Mouse (Mus musculus): Measurements from ENCODE around the gene Kalrn. TPM values are rescaled to one million over a fixed set of nuclear protein-coding genes. Genes with fewer than 3 reads are reported as not detected.

The Kalrn gene
- total RNA-seq, 2 experiments from 2014 or later: 478 to 544 TPM

DNA sequence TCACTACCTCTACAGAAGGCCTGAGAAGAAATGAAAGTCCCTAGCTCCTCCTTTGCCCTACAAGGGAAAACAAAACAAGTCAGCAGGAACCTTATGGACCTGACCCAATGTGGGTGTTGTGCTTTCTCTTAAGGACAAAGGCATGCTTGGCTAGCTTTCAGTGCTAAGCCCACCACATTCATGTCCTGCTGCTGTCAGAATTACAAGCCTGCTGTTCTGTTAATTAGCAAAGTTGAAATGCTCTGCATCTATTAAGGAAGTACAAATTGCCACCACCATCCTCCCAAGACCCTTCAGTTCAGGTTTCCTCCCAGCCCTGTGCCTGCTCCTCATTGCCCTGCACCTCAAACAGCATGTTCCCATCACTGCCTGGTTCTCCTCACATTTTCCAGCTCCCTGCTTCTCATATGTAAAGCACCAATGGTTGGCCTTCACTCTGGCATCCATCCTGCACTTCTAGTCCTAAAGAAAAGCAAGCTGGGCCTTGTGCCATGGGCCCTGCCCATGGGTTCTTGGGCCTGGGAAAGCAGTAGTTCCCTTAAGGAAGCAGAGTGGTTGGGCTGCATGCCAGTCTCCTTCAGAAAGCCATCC, 178.0 kb downstream of the Kalrn start:
- peak; percentile 45 to 64 for DNase-seq (ENCODE audit: low spot score in 2 of 2)
- intact Hi-C loops (cut with DNase I): no loop called here

DNA sequence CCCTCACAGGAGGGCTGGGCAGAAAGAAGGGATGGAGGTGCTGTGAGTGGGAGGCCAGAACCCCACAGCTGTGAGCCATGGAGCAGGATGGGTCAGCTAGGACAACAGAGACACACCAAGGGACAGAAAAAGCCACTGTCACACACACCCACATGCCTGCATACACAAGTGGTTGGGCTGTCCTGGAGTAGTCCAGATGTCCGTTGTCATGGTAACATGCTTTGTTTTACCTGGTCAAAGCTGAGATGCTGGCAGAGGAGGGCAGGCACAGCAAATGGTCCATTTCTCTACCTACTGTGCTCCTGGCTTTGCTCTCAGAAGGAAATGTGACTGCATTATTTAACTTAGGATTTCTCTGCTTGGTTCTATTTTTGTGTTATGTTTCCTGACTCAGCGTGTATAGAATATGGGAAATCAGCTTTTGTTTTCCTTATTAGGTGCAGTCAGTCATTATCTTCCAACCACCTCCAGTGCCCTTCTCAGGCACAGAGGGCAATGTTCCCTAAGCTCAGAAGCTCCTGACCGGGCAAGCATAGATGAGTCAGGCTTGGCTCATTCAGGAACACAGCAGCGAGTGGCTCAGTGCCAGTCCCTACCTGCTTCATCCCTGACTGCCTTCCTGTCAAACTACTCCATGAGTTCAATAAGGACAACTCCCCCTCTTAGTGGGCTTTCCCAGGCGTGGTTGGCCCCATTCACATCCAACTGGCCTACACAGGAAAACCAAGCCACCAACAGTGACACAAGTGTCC, 183.6 kb downstream of the Kalrn start:
- intact Hi-C loops (cut with DNase I): loop anchor here (1.0 kb wide), 1 partner anchor 51 kb away; no protein-coding TSS in a partner anchor
- DNase-seq (ENCODE audit: low spot score in 2 of 2): peak in 1 of 2 experiments; percentile 53

DNA sequence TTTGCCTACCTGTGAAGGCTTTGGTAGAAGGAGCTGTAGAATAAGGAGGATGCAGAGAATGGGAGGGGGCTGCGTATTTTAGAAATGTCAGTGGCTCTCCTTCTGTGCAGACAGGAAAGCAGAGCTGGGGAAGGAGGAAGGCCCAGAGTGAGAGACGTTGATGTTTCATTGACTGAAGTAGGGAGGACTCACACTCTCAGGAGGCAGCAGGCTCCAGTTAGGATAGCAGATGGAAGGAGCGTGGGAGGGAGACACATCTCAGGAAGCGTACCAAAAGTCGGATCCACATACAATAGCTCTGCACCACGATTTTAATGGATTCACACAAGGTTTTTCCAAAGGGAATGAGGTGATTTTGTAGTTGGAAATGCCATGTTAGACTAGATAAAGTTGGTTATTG, 184.5 kb downstream of the Kalrn start:
- intact Hi-C loops (cut with DNase I): loop anchor here (1.0 kb wide), 1 partner anchor 51 kb away; no protein-coding TSS in a partner anchor

DNA sequence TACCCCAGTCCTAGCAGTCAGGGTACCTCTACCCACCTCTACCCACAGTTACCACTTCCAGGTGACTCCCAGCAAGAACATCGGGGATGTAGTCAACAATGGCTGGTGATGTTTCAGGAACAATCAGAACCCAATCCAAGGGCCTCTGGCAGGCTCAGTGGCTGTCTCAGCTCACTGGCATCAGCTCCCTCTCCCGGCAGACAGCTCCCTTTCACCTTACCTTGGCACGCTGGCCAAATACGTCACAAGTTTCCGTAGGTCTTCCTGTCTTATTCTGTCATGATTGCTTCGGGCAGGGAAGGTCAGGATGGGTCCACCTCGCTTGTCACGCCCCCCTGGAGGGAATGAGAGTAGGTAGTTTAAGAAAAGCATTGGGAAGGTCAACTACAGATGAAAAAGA, 188.3 kb downstream of the Kalrn start:
- DNase-seq (ENCODE audit: low spot score in 2 of 2): no peak
- intact Hi-C loops (cut with DNase I): no loop called here

More for the DNA sequence above, 184.5 kb downstream of the Kalrn start:
- DNase-seq (ENCODE audit: low spot score in 2 of 2): peak; percentile 76 to 94

DNA sequence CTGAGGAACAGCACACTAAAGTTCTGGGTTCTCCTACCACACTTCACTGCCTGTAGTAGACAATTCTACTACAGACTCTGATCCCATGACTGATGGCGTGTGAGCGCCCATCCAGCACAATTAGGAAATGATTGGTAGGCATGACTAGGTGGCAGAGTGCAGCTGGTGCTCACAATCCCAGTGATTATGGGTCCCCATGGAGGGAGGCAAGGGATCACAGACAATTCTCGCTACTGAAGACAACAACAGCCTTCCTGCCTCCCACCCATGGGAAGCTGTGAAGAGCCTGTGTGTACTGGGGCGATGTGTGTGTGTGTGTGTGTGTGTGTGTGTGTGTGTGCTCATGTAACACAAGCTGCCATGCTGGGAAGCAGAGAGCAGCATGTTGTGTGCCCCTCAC, 190.3 kb downstream of the Kalrn start:
- DNase-seq (ENCODE audit: low spot score in 2 of 2): no peak
- intact Hi-C loops (cut with DNase I): no loop called here

DNA sequence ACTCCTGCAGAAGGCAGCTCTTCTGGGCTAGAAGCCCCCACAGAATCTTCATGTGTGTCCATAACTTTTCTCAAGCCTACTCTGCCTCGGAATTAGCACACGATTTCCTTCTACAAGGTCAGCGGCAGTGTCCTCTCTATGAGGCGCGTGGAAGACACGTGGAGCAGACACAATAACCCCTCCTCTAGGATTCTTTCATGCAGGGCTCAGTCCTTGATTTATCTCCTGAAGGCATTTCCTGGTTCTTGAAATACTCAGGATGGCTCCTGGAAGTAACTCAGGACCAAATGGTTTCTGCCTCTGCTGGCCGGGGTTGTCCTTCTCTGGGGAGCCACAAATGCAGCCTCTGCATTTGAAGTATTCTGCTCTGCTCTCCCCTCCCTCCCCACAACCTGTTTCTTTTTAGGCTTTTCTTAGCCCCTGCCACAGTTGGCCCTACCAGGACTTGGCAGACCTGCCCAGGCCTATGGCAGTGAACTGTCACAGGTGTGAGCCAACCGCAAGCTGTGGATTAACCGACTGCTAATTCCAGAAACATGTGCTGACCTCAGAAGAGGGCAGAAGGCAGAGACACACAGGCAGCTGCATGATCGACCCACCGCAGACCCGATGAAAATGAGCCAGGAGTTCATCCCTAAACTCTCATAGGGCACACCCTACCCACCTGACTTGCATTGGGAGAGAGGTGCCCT, 197.0 kb downstream of the Kalrn start:
- intact Hi-C loops (cut with DNase I): no loop called here
- no peak for DNase-seq (ENCODE audit: low spot score in 2 of 2)

DNA sequence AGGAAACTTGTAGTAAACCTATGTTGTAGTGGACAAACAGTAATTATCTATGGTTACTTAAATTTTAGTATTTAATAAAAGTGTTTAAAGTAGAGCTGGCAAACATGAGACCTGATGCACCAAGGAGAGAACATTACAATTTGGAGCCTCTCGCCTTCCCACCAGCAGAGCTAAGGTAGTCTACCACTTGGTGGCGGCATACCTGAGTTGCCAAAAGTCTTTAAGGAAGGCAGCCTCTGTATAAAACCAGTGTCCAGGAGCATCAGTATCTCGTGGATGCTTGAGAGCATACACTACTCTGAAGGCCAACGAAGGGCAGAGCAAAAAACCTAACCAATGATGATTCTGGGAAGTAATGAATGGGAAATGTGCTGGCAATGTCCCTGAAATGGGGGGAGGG, 199.8 kb downstream of the Kalrn start:
- DNase-seq (ENCODE audit: low spot score in 2 of 2): no peak
- intact Hi-C loops (cut with DNase I): no loop called here

DNA sequence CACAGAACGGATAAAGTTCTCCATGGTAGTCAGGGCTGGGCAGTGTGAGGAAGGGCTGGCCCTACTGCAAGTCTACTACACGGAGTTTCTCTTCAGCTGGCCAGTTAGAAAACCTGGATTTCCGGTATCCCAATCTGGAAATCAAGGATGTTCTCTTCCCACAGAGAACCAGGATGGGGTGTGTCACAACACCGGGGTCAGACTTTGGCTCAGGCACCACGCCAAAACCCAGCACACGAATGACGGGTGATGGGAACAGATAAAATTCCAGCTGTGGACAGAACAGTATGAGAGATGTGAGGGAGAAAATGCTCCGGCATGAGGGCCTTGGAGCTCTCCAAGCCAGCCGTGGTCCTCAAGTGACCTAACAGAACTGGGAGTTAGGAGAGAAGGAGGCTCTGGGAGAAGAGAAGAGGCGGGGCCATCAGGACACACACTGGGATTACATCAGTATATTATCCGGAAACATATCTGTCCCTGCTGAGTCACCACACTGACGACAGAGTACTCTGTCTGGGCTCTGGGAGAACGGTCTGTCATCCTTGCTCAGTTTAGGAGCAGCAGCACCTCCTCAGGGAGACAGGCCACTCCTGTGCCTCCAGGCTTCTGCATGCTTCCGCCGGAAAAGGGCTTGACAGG, 201.1 kb downstream of the Kalrn start:
- peak in 1 of 2 experiments; percentile 76 for DNase-seq (ENCODE audit: low spot score in 2 of 2)
- intact Hi-C loops (cut with DNase I): no loop called here

DNA sequence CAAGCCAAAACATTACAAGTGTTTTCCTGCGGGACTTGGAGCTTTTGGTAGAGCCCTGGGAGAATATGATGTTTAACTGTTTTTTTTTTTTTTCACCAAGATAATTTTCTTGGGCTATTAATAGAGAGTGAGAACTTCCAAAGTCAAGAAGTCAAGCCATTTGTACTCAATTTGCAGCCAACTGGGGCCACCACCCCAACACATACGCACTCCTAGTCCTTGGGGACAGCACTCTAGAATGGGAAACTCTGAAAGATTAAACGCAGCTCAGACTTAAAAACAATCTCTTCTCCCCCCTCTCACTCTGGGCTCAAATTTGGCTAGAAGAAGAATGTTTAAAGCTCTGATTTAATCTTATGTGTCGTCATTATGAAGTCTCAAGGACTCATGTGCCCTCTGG, 214.1 kb downstream of the Kalrn start:
- intact Hi-C loops (cut with DNase I): no loop called here
- DNase-seq (ENCODE audit: low spot score in 2 of 2): no peak

DNA sequence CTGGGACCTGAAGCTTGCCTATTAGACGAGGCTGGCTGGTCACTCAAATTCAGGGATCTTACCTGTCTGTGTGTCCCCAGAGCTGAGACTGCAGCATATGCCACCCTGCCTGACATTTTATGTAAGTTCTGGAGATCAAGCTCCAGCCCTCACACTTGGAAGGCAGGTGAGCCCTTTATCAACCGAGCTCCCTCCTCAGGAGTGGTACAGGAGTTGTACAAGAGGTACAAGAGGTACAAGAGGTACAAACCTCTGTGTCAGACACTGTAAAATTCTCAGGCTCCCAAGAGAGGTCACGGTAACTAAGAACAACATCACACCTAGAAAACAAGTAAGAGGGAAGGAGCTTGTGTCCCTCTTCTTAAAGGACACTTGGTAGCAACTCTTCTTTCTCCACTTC, 217.8 kb downstream of the Kalrn start:
- no peak for DNase-seq (ENCODE audit: low spot score in 2 of 2)
- intact Hi-C loops (cut with DNase I): no loop called here

DNA sequence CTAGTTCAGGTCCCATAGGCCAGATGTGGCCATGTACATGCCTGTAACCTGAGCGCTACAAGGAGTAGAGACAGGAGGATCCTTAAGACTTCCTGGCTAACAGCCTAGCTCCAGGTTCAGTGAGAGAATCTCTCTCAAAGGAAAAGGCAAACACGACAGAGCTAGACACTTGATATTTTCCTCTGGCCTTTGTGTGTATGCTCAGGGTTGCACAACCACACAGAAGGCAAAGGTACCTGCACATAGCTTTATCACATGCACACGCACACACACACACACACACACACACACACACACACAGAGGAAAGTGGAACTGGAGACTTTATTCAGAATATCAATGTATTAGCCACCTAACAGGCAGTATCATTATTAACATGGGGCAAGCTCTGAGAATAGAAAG, 219.3 kb downstream of the Kalrn start:
- intact Hi-C loops (cut with DNase I): no loop called here
- DNase-seq (ENCODE audit: low spot score in 2 of 2): no peak

DNA sequence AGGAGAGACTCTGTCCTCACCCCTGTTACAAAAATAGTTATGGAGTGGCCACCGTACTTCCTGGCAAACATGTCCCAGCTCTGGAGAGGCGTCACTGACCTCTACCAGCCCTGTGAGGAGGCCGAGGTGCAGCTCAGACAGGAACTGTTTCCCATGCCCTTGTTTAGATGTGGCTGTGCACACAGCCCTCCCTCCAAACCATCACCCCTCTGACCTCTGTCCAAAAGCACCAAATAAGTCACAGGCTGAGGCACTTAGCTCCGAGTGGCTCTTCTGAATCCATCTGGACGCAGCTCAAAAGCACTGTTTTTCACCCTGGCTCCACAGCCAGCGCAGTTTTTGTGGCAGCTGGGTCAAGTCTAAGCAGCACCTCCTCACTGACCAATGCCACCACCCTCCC, 220.6 kb downstream of the Kalrn start:
- intact Hi-C loops (cut with DNase I): no loop called here
- DNase-seq (ENCODE audit: low spot score in 2 of 2): no peak

DNA sequence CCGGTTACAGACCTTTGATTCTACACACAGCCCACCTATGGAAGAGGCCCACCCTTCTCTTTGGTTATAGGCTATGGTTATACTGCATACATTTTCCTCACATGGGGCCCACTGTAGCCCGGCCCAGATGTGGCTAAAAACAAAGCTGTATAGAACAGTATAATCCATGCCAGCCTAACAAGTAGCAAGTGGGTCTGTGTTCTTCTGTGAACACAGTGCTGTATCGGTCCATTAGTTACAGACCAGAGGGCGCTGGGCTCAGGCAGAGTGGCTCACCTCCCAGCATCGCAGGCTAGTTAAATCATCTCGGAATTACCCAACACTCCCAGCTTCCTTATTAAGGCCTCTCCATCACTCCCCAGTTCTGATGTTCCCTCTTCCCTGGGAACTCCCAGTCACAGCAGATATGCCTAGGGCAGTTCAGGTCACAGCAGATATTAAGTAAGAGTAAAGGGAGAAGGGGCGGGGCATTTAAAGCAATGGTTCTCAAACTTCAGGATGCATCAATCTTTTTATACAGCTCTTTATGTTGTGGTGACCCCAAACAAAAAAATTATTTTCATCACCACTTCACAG, 221.7 kb downstream of the Kalrn start:
- intact Hi-C loops (cut with DNase I): no loop called here
- no peak for DNase-seq (ENCODE audit: low spot score in 2 of 2)

DNA sequence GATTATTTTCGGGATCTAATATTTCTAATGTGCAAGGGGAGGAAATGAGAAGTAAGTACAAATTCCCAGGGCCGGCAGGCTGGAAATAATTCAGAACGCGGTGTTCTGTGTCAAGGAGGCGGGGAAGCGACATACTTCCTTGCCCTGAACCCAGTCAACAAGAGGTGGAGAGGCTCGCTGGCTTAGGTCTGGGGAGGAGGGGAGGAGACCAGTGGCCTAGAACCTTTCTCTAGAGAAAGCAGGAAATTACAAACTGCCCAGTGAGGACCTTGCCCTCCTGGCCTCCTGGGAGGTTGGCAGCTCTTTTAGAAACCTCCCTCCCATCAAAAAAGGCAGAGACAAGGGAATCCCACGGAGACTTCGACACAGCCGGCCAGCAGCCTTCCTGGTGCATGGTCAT, 225.8 kb downstream of the Kalrn start:
- no peak for DNase-seq (ENCODE audit: low spot score in 2 of 2)
- intact Hi-C loops (cut with DNase I): no loop called here

DNA sequence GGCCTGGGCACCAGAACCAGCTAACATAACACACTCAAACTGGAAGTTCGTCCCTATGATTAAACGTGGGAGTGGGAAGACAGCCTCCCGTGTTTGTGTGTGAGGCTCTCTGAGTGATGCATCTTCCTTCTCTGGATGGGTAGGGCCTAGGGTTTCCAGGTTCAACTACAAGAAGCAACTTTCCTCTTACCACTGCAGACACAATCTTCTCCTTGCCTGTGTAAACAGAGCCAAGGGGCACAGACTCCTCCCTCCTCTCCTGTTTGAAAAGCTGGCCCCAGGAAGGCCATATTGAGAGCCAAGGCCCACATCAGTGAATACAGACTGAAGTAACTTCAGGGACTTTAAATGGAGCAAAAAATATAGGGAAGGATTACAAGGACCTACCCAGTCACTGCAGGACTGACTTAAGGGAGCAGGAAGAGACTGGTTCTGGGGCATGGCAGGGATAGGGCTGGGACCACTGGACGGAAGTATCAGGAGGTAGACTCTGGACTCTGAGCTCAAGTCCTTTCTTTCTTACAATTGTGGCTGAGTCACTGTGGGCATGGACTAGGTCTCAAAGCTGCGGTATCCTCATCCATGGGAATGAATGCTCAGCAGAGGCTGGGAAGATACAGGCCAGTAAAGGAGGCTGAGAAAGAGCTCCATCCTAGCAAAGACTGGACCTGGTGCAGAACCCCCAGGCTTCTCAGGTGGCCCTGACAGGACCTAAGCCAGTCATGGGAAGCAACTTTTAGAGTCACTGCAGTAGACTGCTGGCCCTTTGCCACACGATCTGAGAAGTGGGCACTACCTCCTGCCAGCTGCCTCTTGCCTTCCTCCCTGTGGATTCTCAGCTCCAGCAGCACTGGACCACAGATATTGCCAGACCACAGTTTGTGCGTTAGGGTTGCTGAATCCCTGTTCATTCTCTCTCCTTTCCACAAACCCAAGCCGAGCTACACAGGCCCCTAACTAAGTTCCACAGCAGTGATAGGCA, 228.1 kb downstream of the Kalrn start:
- peak in 1 of 2 experiments; percentile 35 for DNase-seq (ENCODE audit: low spot score in 2 of 2)
- intact Hi-C loops (cut with DNase I): loop anchor here (5.0 kb wide), 1 partner anchor 227 kb away; the partner anchor contains the start of gene Kalrn

DNA sequence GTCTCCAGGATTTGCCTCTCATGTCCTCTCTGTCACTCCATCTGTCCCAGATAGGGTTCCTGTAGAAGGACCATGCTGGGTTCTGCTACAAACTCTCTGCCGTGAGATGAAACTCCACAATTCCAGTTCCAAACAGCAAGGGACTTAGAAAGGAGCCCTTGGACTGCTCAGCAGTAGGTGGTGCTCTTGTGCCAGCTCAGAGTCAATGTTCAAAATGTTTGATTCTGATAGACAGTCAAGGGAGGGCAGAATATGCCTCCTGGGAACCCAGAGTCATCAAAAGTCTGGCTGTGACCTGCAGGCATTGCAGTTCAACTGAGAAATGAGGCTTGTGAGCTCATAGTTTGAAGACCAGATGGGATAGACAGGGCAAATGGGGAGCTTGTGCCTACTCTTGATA, 229.4 kb downstream of the Kalrn start:
- peak; percentile 55 to 77 for DNase-seq (ENCODE audit: low spot score in 2 of 2)
- intact Hi-C loops (cut with DNase I): loop anchor here (2.0 to 5.0 kb wide), 2 partner anchors 183 to 228 kb away; partner anchors contain the start of gene Kalrn

DNA sequence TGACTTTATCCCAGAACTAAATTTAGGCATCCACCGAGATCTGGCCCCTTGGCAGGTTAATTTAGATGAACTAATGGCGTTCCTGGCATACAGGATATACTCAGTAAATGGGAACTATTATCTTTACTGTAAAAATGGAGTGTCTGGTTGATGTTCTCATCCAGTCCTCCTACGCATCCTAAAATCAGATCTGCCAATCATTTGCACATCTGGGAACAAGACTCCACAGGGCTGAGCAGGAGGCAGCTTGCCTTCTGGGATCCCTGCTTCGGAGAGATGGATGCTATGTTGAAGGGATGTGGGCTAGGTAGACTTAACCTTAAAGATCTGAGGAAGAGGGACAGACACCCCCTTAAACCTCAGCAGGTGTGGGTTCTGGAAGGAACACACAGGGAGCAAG, 230.2 kb downstream of the Kalrn start:
- intact Hi-C loops (cut with DNase I): loop anchor here (2.0 to 5.0 kb wide), 2 partner anchors 184 to 229 kb away; partner anchors contain the start of gene Kalrn
- peak in 1 of 2 experiments; percentile 40 for DNase-seq (ENCODE audit: low spot score in 2 of 2)

DNA sequence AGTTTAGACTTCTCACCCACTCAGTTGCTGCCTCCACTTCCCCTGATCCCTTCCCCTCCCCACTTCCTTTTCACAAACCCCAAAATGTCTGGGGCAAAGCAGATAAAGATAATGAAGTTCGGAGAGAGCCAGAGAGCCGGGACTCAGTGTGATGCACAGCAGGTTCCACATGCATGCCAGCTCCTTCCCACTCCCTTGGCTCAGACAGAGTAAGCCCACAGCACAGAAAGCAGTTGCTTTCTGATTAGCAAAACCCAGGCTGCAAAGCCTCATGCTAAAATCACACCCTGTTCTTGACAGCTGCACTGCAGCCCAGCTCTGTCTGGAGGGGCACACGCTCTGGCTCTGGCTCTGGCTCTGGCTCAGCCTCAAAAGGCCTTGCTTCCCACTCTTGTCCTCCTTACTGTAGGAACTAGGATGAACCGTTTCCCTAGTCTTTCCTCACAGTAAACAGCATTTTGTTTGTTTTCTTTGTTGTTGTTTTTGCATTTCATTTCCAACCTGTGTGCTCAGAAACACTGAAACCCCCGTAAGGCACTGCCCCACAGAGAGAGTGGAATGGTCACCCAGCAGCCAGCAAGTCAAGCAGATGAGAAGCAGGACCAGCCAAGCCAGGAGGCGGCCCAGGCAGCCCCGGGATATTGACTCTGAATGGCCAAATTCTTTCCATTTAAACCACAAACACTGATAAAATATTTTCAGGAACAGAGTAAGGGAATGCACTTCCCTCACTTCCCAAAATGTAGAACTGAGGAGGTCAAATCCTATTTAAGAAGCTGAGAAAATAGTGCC, 230.8 kb downstream of the Kalrn start:
- intact Hi-C loops (cut with DNase I): loop anchor here (1.0 to 5.0 kb wide), 3 partner anchors 127 to 230 kb away; partner anchors contain the start of gene Kalrn

More for the DNA sequence above, 230.8 kb downstream of the Kalrn start:
- DNase-seq (ENCODE audit: low spot score in 2 of 2): peak; percentile 66 to 95
